Mouse (Mus musculus) fat pad, adult 2 months (tissue): Measurements from ENCODE around the gene Kifc3.
"Not testable (repeated sequence)": the region's sequence is repeated elsewhere in the genome, so short reads cannot be mapped to it uniquely, and the experiment has no call there.

Source experiments
- DNase-seq: peaks from one replicate; pipeline ENCODE4 v3.0.0-alpha.2; 2011; ENCODE audit warnings: low read depth, low spot score; ENCODE audit errors: extremely low read depth

Kifc3 gene

GRCm38 (mm10) chr8:95203326-95204038, 870 bp upstream of the Kifc3 start:
- no peak for DNase-seq

GRCm38 (mm10) chr8:95202056-95202570, 499 bp downstream of the Kifc3 start:
- no peak for DNase-seq

GRCm38 (mm10) chr8:95201491-95201890, 1.1 kb downstream of the Kifc3 start:
- DNase-seq: no peak

GRCm38 (mm10) chr8:95200001-95200405, 2.6 kb downstream of the Kifc3 start:
- DNase-seq: peak; percentile 92

- no peak for DNase-seq
Measured at GRCm38 (mm10) chr8:95195728-95196127, 6.9 kb downstream of the Kifc3 start.

- no peak for DNase-seq
Measured at GRCm38 (mm10) chr8:95191497-95192175, 11.0 kb downstream of the Kifc3 start.

GRCm38 (mm10) chr8:95187579-95187978, 15.0 kb downstream of the Kifc3 start:
- DNase-seq: no peak

GRCm38 (mm10) chr8:95185891-95186513, 16.6 kb downstream of the Kifc3 start:
- DNase-seq: no peak

GRCm38 (mm10) chr8:95185104-95185503, 17.5 kb downstream of the Kifc3 start:
- no peak for DNase-seq

- no peak for DNase-seq
Measured at GRCm38 (mm10) chr8:95184171-95184570, 18.4 kb downstream of the Kifc3 start.

- DNase-seq: no peak
Measured at GRCm38 (mm10) chr8:95181850-95182249, 20.8 kb downstream of the Kifc3 start.

- no peak for DNase-seq
Measured at GRCm38 (mm10) chr8:95178191-95178590, 24.4 kb downstream of the Kifc3 start.

GRCm38 (mm10) chr8:95176985-95177384, 25.6 kb downstream of the Kifc3 start:
- no peak for DNase-seq

- no peak for DNase-seq
Measured at GRCm38 (mm10) chr8:95175808-95176207, 26.8 kb downstream of the Kifc3 start.

- no peak for DNase-seq
Measured at GRCm38 (mm10) chr8:95175306-95175705, 27.3 kb downstream of the Kifc3 start.

GRCm38 (mm10) chr8:95172433-95172832, 30.2 kb downstream of the Kifc3 start:
- no peak for DNase-seq

GRCm38 (mm10) chr8:95167726-95168125, 34.9 kb downstream of the Kifc3 start:
- DNase-seq: peak; percentile 67

- peak; percentile 75 for DNase-seq
Measured at GRCm38 (mm10) chr8:95166400-95166799, 36.2 kb downstream of the Kifc3 start.

GRCm38 (mm10) chr8:95165923-95166322, 36.7 kb downstream of the Kifc3 start:
- peak; percentile 93 for DNase-seq

GRCm38 (mm10) chr8:95164469-95164868, 38.1 kb downstream of the Kifc3 start:
- no peak for DNase-seq

- DNase-seq: not testable (repeated sequence)
Measured at GRCm38 (mm10) chr8:95163969-95164368, 38.6 kb downstream of the Kifc3 start.

- no peak for DNase-seq
Measured at GRCm38 (mm10) chr8:95162785-95163184, 39.8 kb downstream of the Kifc3 start.
